ENCODE assay signal across 20 mouse cellular contexts in the genomic region with DNA sequence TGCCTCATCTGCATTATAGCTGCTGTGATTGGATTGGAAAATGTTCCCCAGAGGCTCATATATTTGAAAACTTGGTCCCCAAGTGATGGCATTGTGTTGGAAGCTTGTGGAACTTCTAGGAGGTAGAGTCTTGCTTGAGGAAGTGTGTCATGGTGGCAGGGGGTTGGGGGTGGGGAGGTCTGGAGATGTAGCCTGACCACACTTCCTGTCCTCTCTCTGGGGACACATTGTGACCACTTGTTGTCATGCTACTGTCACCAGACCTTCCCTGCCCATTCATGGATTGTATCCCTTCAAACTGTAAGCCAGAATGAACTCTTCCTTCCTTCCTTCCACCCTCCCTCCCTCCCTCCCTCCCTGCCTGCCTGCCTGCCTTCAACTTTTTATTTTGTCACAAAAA.
"Had no signal": no experiment of that assay in that cellular context is flagged by ENCODE, and none has a peak within 500 bp of the region (broad histone marks: within the 10 kb centered on the region; RNA-seq: fewer than 3 reads in every experiment).

No protein-coding gene starts in this region.

- H3K27ac ChIP-seq: liver, embryonic 13.5 days; liver, embryonic 15.5 days; lung, embryonic 15.5 days; midbrain, embryonic 13.5 days; midbrain, embryonic 15.5 days; neural tube, embryonic 12.5 days; stomach, embryonic 15.5 days; stomach, postnatal 0 days had no signal

- H3K9ac ChIP-seq: liver, embryonic 13.5 days; liver, embryonic 15.5 days; liver, postnatal 0 days; lung, embryonic 15.5 days; midbrain, embryonic 13.5 days; midbrain, embryonic 15.5 days; neural tube, embryonic 12.5 days; stomach, embryonic 15.5 days had no signal

- H3K4me2 ChIP-seq: liver, embryonic 13.5 days; liver, embryonic 15.5 days; lung, embryonic 15.5 days; midbrain, embryonic 11.5 days; midbrain, embryonic 13.5 days; midbrain, embryonic 15.5 days; neural tube, embryonic 12.5 days; stomach, embryonic 15.5 days had no signal

- H3K4me3 ChIP-seq: liver, embryonic 13.5 days; liver, embryonic 15.5 days; lung, embryonic 15.5 days; midbrain, embryonic 13.5 days; midbrain, embryonic 15.5 days; neural tube, embryonic 12.5 days; stomach, embryonic 15.5 days had no signal

- ATAC-seq: liver, postnatal 0 days; lung, postnatal 0 days; midbrain, embryonic 13.5 days; midbrain, embryonic 15.5 days had no signal

- DNase-seq: liver, embryonic 13.5 days; liver, postnatal 0 days; lung, adult 2 months; lung, postnatal 14 days; lung, postnatal 4 days; right cerebral cortex, postnatal 25 days; right cerebral cortex, postnatal 4 days; spleen, adult 18-20 months; thymus, adult 18-20 months; thymus, postnatal 14 days; thymus, postnatal 36 days had no signal

- H3K9me3 ChIP-seq: liver, embryonic 13.5 days; liver, embryonic 15.5 days; lung, embryonic 15.5 days; midbrain, embryonic 13.5 days; midbrain, embryonic 15.5 days; neural tube, embryonic 12.5 days; stomach, embryonic 15.5 days had no signal

- H3K27me3 ChIP-seq: liver, embryonic 13.5 days; liver, embryonic 15.5 days; lung, embryonic 15.5 days; midbrain, embryonic 13.5 days; midbrain, embryonic 15.5 days; neural tube, embryonic 12.5 days; stomach, embryonic 15.5 days had no signal

- H3K36me3 ChIP-seq: liver, embryonic 13.5 days; liver, embryonic 15.5 days; lung, embryonic 15.5 days; midbrain, embryonic 13.5 days; midbrain, embryonic 15.5 days; neural tube, embryonic 12.5 days; stomach, embryonic 15.5 days had no signal
